Mouse (Mus musculus): ENCODE measurements at regions not wholly inside any gene's neighbourhood (a gene's known extent, or its start where the extent isn't known, plus 50 kb on each side); places are given as distances from the start of the nearest gene placed in this dataset.

GRCm38 (mm10) chr12:9176198-9176597 is 146.4 kb downstream of the Ttc32 start:
- DNase-seq = peak; percentile 55

- peak; percentile 87 for DNase-seq
Observed at GRCm38 (mm10) chr12:9178626-9179025, 148.8 kb downstream of the Ttc32 start.

GRCm38 (mm10) chr12:9180677-9181076 is 150.9 kb downstream of the Ttc32 start:
- DNase-seq = peak; percentile 50

GRCm38 (mm10) chr12:9191721-9192120 is 161.9 kb downstream of the Ttc32 start:
- peak; percentile 76 for DNase-seq

- peak; percentile 88 for DNase-seq
Observed at GRCm38 (mm10) chr12:9199321-9199720, 169.5 kb downstream of the Ttc32 start.

GRCm38 (mm10) chr12:9212211-9212610 is 182.4 kb downstream of the Ttc32 start:
- peak; percentile 94 for DNase-seq

- DNase-seq = peak; percentile 99
Observed at GRCm38 (mm10) chr12:9224971-9225370, 195.2 kb downstream of the Ttc32 start.

GRCm38 (mm10) chr12:9227901-9228300 is 198.1 kb downstream of the Ttc32 start:
- peak; percentile 88 for DNase-seq

- DNase-seq = peak; percentile 97
Observed at GRCm38 (mm10) chr12:9228486-9228885, 198.7 kb downstream of the Ttc32 start.

GRCm38 (mm10) chr12:9229981-9230380 is 200.2 kb downstream of the Ttc32 start:
- peak; percentile 89 for DNase-seq

- peak; percentile 57 for DNase-seq
Observed at GRCm38 (mm10) chr12:9230576-9230975, 200.8 kb downstream of the Ttc32 start.

- DNase-seq = peak; percentile 31
Observed at GRCm38 (mm10) chr12:9232431-9232830, 202.6 kb downstream of the Ttc32 start.

- peak; percentile 98 for DNase-seq
Observed at GRCm38 (mm10) chr12:9235866-9236265, 206.1 kb downstream of the Ttc32 start.

- peak; percentile 92 for DNase-seq
Observed at GRCm38 (mm10) chr12:9237538-9237937, 207.7 kb downstream of the Ttc32 start.

- DNase-seq = peak; percentile 69
Observed at GRCm38 (mm10) chr12:9237955-9238354, 208.2 kb downstream of the Ttc32 start.

GRCm38 (mm10) chr12:9247506-9247905 is 217.7 kb downstream of the Ttc32 start:
- peak; percentile 16 for DNase-seq

GRCm38 (mm10) chr12:9251772-9252171 is 222.0 kb downstream of the Ttc32 start:
- DNase-seq = peak; percentile 91

GRCm38 (mm10) chr12:9253306-9254074 is 223.7 kb downstream of the Ttc32 start:
- DNase-seq = peak; percentile 77

GRCm38 (mm10) chr12:9254301-9254860 is 224.6 kb downstream of the Ttc32 start:
- DNase-seq = peak; percentile 52

GRCm38 (mm10) chr12:9255661-9256486 is 226.1 kb downstream of the Ttc32 start:
- peak; percentile 94 for DNase-seq

- peak; percentile 90 for DNase-seq
Observed at GRCm38 (mm10) chr12:9256487-9256820, 226.7 kb downstream of the Ttc32 start.

GRCm38 (mm10) chr12:9258221-9258620 is 228.4 kb downstream of the Ttc32 start:
- peak; percentile 37 for DNase-seq

- DNase-seq = peak; percentile 82
Observed at GRCm38 (mm10) chr12:9261662-9262061, 231.9 kb downstream of the Ttc32 start.

GRCm38 (mm10) chr12:9266221-9266620 is 236.4 kb downstream of the Ttc32 start:
- DNase-seq = peak; percentile 53

All from heart, adult 11 months (tissue).